In the genomic region with DNA sequence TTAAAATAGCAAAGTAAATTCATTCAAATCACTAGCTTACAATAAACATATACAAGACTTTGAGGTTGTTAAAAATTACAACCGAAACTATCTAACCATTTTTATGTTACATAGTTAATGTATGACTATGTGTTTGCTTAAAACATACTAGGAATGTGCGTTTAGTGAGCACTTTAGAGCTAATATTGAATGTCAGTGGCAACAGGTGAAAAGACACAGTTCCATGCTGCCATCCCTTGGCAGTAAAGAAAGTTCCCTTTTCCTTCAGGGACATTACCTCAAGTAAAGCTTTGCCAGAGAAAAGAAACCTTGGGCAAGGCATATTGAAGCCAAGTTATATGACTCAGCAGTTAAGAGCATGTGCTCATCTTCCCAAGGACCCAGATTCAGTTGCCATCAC, we compare ENCODE assay signal across 27 mouse cellular contexts.
DNase-seq lines count a peak whose midpoint lies in the region; ATAC-seq and TF ChIP-seq lines count a peak whose summit lies in the region.
"Had no signal": no experiment of that assay in that cellular context is flagged by ENCODE, and none has a peak within 500 bp of the region (broad histone marks: within the 10 kb centered on the region; RNA-seq: fewer than 3 reads in every experiment).

No protein-coding gene starts in this region.

- no peak overlapping the region for H3K4me2 ChIP-seq in lung, postnatal 0 days (replicated peaks; ENCODE audit: low read depth, low read length)
- H3K4me2 ChIP-seq in intestine, embryonic 15.5 days (replicated peaks) = no peak overlapping the region
- H3K4me2 ChIP-seq: limb, embryonic 12.5 days; liver, embryonic 15.5 days; midbrain, embryonic 12.5 days; neural tube, embryonic 12.5 days had no signal

- no peaks in the 10 kb centered on the region for H3K36me3 ChIP-seq in lung, postnatal 0 days (ENCODE audit: insufficient read depth, low read length)
- H3K36me3 ChIP-seq in intestine, embryonic 15.5 days = no peaks in the 10 kb centered on the region
- H3K36me3 ChIP-seq: limb, embryonic 12.5 days; liver, embryonic 15.5 days; midbrain, embryonic 12.5 days; neural tube, embryonic 12.5 days had no signal

- peak; percentile 8 for DNase-seq in embryo, embryonic 10.5 days (ENCODE audit: low spot score)
- DNase-seq in embryo, embryonic 10 days (ENCODE audit: low spot score) = no peak
- DNase-seq in lung, postnatal 0 days (ENCODE audit: low spot score) = peak; percentile 17
- DNase-seq in lung, postnatal 36 days = no peak
- DNase-seq in urinary bladder, postnatal 36 days (ENCODE audit: low spot score in 2 of 2) = no peak
- DNase-seq in thymus, postnatal 10 days (ENCODE audit: low spot score in 2 of 2) = no peak
- DNase-seq: adrenal gland, postnatal 10 days; cerebellum, adult 11 months; cerebellum, adult 9-10 months; heart, postnatal 14 days; kidney, adult 9 months; kidney, postnatal 14 days; lung, postnatal 14 days; right cerebral cortex, adult 18-20 months; right cerebral cortex, postnatal 4 days; thymus, adult 2 months had no signal

- WGBS in lung, postnatal 0 days = 43% methylated on average over 2 of the region's 2 CpGs
- 38% methylated on average over 2 of the region's 2 CpGs for WGBS in intestine, embryonic 15.5 days

- ATAC-seq in lung, postnatal 0 days = no peak
- peak; percentile 80 for ATAC-seq in intestine, embryonic 15.5 days
- ATAC-seq: forebrain, embryonic 16.5 days; hindbrain, embryonic 16.5 days had no signal

- H3K27me3 ChIP-seq in lung, postnatal 0 days (replicated peaks; ENCODE audit: insufficient read depth, low read length) = no peaks in the 10 kb centered on the region
- no peaks in the 10 kb centered on the region for H3K27me3 ChIP-seq in intestine, embryonic 15.5 days (replicated peaks)
- H3K27me3 ChIP-seq: limb, embryonic 12.5 days; liver, embryonic 15.5 days; megakaryocyte, embryonic 14.5 days; midbrain, embryonic 12.5 days; neural tube, embryonic 12.5 days had no signal

- H3K27ac ChIP-seq in lung, postnatal 0 days (ENCODE audit: low read length) = no peak overlapping the region
- H3K27ac ChIP-seq in intestine, embryonic 15.5 days = no peak overlapping the region
- H3K27ac ChIP-seq: left cerebral cortex, adult 2 months; limb, embryonic 12.5 days; liver, embryonic 15.5 days; midbrain, embryonic 12.5 days; neural tube, embryonic 12.5 days had no signal

- no peak for TF ChIP-seq EP300 in lung, postnatal 0 days (IDR thresholded peaks at IDR 0.05)

- H3K4me3 ChIP-seq in lung, postnatal 0 days (ENCODE audit: low read depth, low read length) = no peak overlapping the region
- no peak overlapping the region for H3K4me3 ChIP-seq in intestine, embryonic 15.5 days (replicated peaks)
- H3K4me3 ChIP-seq: erythroblast, embryonic 14.5 days; left cerebral cortex, adult 2 months; limb, embryonic 12.5 days; liver, embryonic 15.5 days; megakaryocyte, embryonic 14.5 days; midbrain, embryonic 12.5 days; myocyte; neural tube, embryonic 12.5 days had no signal

- H3K9ac ChIP-seq in lung, postnatal 0 days (replicated peaks; ENCODE audit: low read depth) = no peak overlapping the region
- no peak overlapping the region for H3K9ac ChIP-seq in intestine, embryonic 15.5 days
- H3K9ac ChIP-seq: limb, embryonic 12.5 days; liver, embryonic 15.5 days; midbrain, embryonic 12.5 days; neural tube, embryonic 12.5 days had no signal

- no peaks in the 10 kb centered on the region for H3K9me3 ChIP-seq in lung, postnatal 0 days (ENCODE audit: low read length)
- H3K9me3 ChIP-seq in intestine, embryonic 15.5 days = no peaks in the 10 kb centered on the region
- H3K9me3 ChIP-seq: limb, embryonic 12.5 days; liver, embryonic 15.5 days; megakaryocyte, embryonic 14.5 days; midbrain, embryonic 12.5 days; neural tube, embryonic 12.5 days had no signal

- 0 out of 2 replicates have a peak, but pooled peaks have one; percentile 6 for TF ChIP-seq CTCF in lung, postnatal 0 days (IDR thresholded peaks at IDR 0.05)

- no peaks in the 10 kb centered on the region for H3K4me1 ChIP-seq in lung, postnatal 0 days (ENCODE audit: insufficient read depth, low read depth, low read length)
- H3K4me1 ChIP-seq in intestine, embryonic 15.5 days (replicated peaks) = no peaks in the 10 kb centered on the region
- H3K4me1 ChIP-seq: limb, embryonic 12.5 days; liver, embryonic 15.5 days; midbrain, embryonic 12.5 days; neural tube, embryonic 12.5 days had no signal

Comparison
In these comparisons a context has a peak if more than half of its experiments do, and no peak if none do; other contexts are left out.
1. DNase-seq: peak in embryo, embryonic 10.5 days (single experiment) and lung, postnatal 0 days (single experiment); none in embryo, embryonic 10 days (single experiment), lung, postnatal 36 days (single experiment), urinary bladder, postnatal 36 days (0 of 2) and thymus, postnatal 10 days (0 of 2).